Mouse (Mus musculus): ENCODE measurements around the gene Rinl. TPM values are rescaled to one million over a fixed set of nuclear protein-coding genes. Genes with fewer than 3 reads are reported as not detected.

Rinl gene
- polyA plus RNA-seq, 1 experiment from 2014 or later: 1.9 TPM

DNA sequence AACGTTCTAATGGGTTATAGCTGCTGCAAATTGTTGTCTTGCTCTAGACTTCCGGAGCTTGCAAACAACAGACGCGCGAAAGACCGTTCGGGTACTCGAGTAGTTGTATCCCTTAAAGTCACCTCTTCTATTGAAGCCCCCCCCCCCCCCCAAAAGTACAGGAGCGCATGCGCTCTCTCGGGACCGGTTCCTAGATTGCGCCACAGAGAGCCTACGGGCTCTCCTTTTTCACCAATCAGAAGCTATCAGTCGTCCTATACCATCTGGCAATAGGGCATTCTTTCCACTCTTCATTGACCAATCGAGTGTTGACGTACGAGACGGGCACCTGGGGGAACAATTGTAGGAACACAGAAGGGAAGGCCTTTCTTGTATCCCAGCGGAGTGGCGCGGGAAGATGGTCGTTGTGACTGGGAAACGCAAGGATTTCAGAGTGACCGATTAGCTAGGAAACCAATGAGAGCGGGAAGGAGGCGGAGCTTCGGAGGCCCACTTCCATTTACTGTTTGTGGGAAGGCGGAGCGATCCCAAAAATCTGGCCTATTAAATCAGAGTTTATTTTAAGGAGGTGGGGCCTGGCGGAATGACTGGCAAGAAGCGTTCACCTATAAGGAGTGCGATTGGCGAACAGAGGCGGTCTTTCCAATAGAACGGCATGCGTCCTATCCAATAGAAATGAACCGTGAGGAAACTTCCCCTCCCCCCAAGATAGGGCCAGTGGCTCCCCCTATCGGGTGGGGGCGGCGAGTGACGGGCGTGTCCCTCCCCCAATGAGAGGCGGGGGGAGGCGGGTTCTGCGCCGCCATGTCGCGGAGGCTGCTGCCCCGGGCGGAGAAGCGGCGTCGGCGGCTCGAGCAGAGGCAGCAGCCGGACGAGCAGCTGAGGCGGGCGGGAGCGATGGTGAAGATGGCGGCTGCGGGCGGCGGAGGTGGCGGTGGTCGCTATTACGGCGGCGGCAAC lies 21.6 kb downstream of the Rinl start:
- ATAC-seq (ENCODE audit: low FRiP score): peak; percentile 90
- Histone ChIP-seq H3K9me3 (ENCODE audit: control insufficient read depth, low read length) (no peaks in the 10 kb centered on the region), H3K9ac (ENCODE audit: low read length) (peak overlapping the region; percentile 95), H3K4me3 (ENCODE audit: low read depth, low read length) (peak overlapping the region; percentile 87), H3K36me3 (ENCODE audit: control insufficient read depth, insufficient read depth, low read length) (peaks cover 26% of the 10 kb centered on the region), H3K4me2 (peak overlapping the region; percentile 97), H3K27me3 (ENCODE audit: control insufficient read depth, insufficient read depth, low read length) (no peaks in the 10 kb centered on the region), H3K4me1 (ENCODE audit: control insufficient read depth, insufficient read depth, low read length) (peaks cover 22% of the 10 kb centered on the region), H3K27ac (ENCODE audit: low read depth, low read length) (peak overlapping the region; percentile 99)
- under 1% methylated on average over 67 of the region's 70 CpGs for WGBS
- DNase-seq (ENCODE audit: low spot score, missing footprints): peak; percentile 100

- Histone ChIP-seq H3K27me3 (ENCODE audit: control insufficient read depth, insufficient read depth, low read length) (no peaks in the 10 kb centered on the region), H3K4me1 (ENCODE audit: control insufficient read depth, insufficient read depth, low read length) (peaks cover 27% of the 10 kb centered on the region), H3K9me3 (ENCODE audit: control insufficient read depth, low read length) (no peaks in the 10 kb centered on the region), H3K9ac (ENCODE audit: low read length) (peak overlapping the region; percentile 95), H3K4me3 (ENCODE audit: low read depth, low read length) (peak overlapping the region; percentile 87), H3K4me2 (peak overlapping the region; percentile 97), H3K27ac (ENCODE audit: low read depth, low read length) (peak overlapping the region; percentile 95), H3K36me3 (ENCODE audit: control insufficient read depth, insufficient read depth, low read length) (peaks cover 32% of the 10 kb centered on the region)
- DNase-seq (ENCODE audit: low spot score, missing footprints) (peak; percentile 99), ATAC-seq (ENCODE audit: low FRiP score) (peak; percentile 17)
- under 1% methylated on average over 40 of the region's 40 CpGs for WGBS
These were observed 22.5 kb downstream of the Rinl start for GRCm38 (mm10) chr7:28811228-28811627.

DNA sequence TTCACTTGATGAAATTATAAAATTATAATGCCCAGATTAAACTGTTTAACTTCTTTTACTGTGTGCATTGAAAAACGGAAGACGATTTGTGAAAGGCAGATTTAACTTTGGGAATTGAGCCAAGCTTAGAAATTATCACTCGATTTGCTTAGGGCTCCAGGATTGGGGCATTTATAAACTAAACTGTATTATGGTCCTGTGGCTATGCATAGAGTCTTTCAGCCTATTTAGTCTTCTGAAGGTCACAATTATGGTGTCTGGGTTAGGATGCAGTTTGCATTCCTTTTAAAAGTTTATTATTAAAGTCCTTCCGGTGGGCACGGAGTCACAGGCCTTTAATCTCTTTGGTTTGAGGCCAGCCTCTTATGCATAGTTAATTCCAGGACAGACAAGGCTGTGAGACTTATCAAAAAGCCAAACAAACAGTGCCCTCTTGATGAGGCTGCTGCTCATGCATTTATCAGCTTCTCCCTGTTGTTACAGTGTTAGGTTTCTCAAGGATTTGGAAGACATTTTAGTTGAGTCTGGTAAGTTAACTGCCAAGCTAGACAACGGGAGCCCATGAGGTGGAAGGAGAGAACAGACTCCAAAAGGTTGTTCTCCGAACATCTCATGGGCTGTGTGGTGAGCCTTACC lies 23.0 kb downstream of the Rinl start:
- 16% methylated on average over 7 of the region's 7 CpGs for WGBS

GRCm38 (mm10) chr7:28812436-28812835 lies 23.7 kb downstream of the Rinl start:
- H3K4me2 ChIP-seq: peak overlapping the region; percentile 97
- H3K9me3 ChIP-seq (ENCODE audit: control insufficient read depth, low read length): no peaks in the 10 kb centered on the region
- peak; percentile 87 for DNase-seq (ENCODE audit: low spot score, missing footprints)
- ATAC-seq (ENCODE audit: low FRiP score): no peak
- H3K4me3 ChIP-seq (ENCODE audit: low read depth, low read length): peak overlapping the region; percentile 87
- no peak overlapping the region for H3K27ac ChIP-seq (ENCODE audit: low read depth, low read length)
- peak overlapping the region; percentile 95 for H3K9ac ChIP-seq (ENCODE audit: low read length)
- H3K27me3 ChIP-seq (ENCODE audit: control insufficient read depth, insufficient read depth, low read length): no peaks in the 10 kb centered on the region
- 79% methylated on average over 4 of the region's 4 CpGs for WGBS
- peaks cover 30% of the 10 kb centered on the region for H3K4me1 ChIP-seq (ENCODE audit: control insufficient read depth, insufficient read depth, low read length)
- H3K36me3 ChIP-seq (ENCODE audit: control insufficient read depth, insufficient read depth, low read length): peaks cover 40% of the 10 kb centered on the region

More for the DNA sequence above, 23.0 kb downstream of the Rinl start:
- DNase-seq (ENCODE audit: low spot score, missing footprints) (peak; percentile 86), ATAC-seq (ENCODE audit: low FRiP score) (no peak)
- no peaks in the 10 kb centered on the region for H3K9me3 ChIP-seq (ENCODE audit: control insufficient read depth, low read length)
- peak overlapping the region; percentile 35; the same call in 1 of the 2 replicates for H3K27ac ChIP-seq (ENCODE audit: low read depth, low read length)
- H3K4me2 ChIP-seq: peak overlapping the region; percentile 97
- H3K9ac ChIP-seq (ENCODE audit: low read length): peak overlapping the region; percentile 95
- H3K4me1 ChIP-seq (ENCODE audit: control insufficient read depth, insufficient read depth, low read length): peaks cover 28% of the 10 kb centered on the region
- peak overlapping the region; percentile 87 for H3K4me3 ChIP-seq (ENCODE audit: low read depth, low read length)
- peaks cover 34% of the 10 kb centered on the region for H3K36me3 ChIP-seq (ENCODE audit: control insufficient read depth, insufficient read depth, low read length)
- H3K27me3 ChIP-seq (ENCODE audit: control insufficient read depth, insufficient read depth, low read length): no peaks in the 10 kb centered on the region

GRCm38 (mm10) chr7:28812949-28813348 lies 24.2 kb downstream of the Rinl start:
- peak; percentile 88 for DNase-seq (ENCODE audit: low spot score, missing footprints)
- Histone ChIP-seq H3K4me2 (peak overlapping the region; percentile 97), H3K9me3 (ENCODE audit: control insufficient read depth, low read length) (no peaks in the 10 kb centered on the region), H3K9ac (ENCODE audit: low read length) (peak overlapping the region; percentile 95; the same call in 1 of the 2 replicates), H3K4me1 (ENCODE audit: control insufficient read depth, insufficient read depth, low read length) (peaks cover 27% of the 10 kb centered on the region), H3K36me3 (ENCODE audit: control insufficient read depth, insufficient read depth, low read length) (peaks cover 46% of the 10 kb centered on the region), H3K27me3 (ENCODE audit: control insufficient read depth, insufficient read depth, low read length) (no peaks in the 10 kb centered on the region), H3K4me3 (ENCODE audit: low read depth, low read length) (peak overlapping the region; percentile 87), H3K27ac (ENCODE audit: low read depth, low read length) (no peak overlapping the region)
- WGBS: 88% methylated on average over 5 of the region's 5 CpGs
- ATAC-seq (ENCODE audit: low FRiP score): no peak

DNA sequence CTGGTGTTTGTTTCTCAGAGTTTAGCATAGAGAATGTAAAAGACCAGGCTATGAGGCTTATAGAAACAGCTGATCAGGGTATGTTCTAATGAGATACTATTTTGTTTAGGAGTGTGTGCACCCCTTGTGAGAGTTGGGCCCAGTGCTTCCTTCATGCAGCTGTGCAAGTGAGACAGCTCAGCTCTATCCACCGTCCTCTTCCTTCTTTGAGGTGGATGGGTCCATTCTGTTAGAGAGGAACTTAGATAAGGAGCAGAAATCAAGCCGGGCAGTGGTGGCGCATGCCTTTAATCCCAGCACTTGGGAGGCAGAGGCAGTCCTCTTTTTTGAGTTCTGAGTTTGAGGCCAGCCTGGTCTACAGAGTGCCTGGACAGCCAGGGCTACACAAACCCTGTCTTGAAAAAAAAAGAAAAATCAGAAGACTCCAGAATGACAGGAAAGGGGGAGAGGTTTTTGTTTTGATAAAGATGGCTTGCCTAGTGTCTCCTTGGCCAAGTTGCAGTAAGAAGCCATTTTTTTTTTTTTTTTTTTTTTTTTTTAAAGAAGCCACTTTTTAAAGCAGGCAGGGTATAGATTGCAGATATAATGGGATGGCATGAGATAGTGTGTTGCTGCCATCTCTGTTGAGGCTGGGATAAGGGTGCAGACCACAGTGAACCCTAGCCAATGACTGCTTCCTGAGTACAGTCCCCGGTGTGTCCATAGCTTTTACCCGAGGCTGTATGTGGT lies 25.7 kb downstream of the Rinl start:
- ATAC-seq (ENCODE audit: low FRiP score) (no peak), DNase-seq (ENCODE audit: low spot score, missing footprints) (peak; percentile 84)
- no peaks in the 10 kb centered on the region for H3K27me3 ChIP-seq (ENCODE audit: control insufficient read depth, insufficient read depth, low read length)
- no peaks in the 10 kb centered on the region for H3K9me3 ChIP-seq (ENCODE audit: control insufficient read depth, low read length)
- no peak overlapping the region for H3K4me2 ChIP-seq
- H3K36me3 ChIP-seq (ENCODE audit: control insufficient read depth, insufficient read depth, low read length): peaks cover 53% of the 10 kb centered on the region
- peaks cover 31% of the 10 kb centered on the region for H3K4me1 ChIP-seq (ENCODE audit: control insufficient read depth, insufficient read depth, low read length)
- no peak overlapping the region for H3K9ac ChIP-seq (ENCODE audit: low read length)
- no peak overlapping the region for H3K4me3 ChIP-seq (ENCODE audit: low read depth, low read length)
- H3K27ac ChIP-seq (ENCODE audit: low read depth, low read length): no peak overlapping the region
- WGBS: 90% methylated on average over 5 of the region's 5 CpGs

DNA sequence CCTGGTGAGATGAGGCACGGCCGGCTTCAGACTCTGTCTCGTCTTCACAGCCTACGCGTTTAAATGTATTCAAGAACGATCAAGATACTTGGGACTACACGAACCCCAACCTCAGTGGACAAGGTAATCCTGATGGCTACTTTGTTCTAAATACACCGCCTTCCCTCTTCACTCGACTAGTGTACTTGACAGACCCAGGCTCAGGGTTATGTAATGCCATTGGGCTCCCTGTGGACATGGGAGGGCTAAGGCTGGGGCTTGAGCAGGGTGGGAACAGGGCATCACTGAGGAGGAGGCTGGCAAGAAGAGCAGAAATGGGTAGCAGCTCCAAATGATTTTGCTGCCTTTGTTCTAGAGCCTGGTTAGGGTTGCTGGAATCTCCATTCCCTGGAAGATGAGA lies 26.5 kb downstream of the Rinl start:
- Histone ChIP-seq H3K36me3 (ENCODE audit: control insufficient read depth, insufficient read depth, low read length) (peaks cover 61% of the 10 kb centered on the region), H3K9ac (ENCODE audit: low read length) (no peak overlapping the region), H3K4me1 (ENCODE audit: control insufficient read depth, insufficient read depth, low read length) (peaks cover 38% of the 10 kb centered on the region), H3K27ac (ENCODE audit: low read depth, low read length) (no peak overlapping the region), H3K4me2 (no peak overlapping the region), H3K9me3 (ENCODE audit: control insufficient read depth, low read length) (no peaks in the 10 kb centered on the region), H3K4me3 (ENCODE audit: low read depth, low read length) (no peak overlapping the region), H3K27me3 (ENCODE audit: control insufficient read depth, insufficient read depth, low read length) (no peaks in the 10 kb centered on the region)
- WGBS: 89% methylated on average over 9 of the region's 9 CpGs
- DNase-seq (ENCODE audit: low spot score, missing footprints) (peak; percentile 85), ATAC-seq (ENCODE audit: low FRiP score) (no peak)

- Histone ChIP-seq H3K4me2 (no peak overlapping the region), H3K4me1 (ENCODE audit: control insufficient read depth, insufficient read depth, low read length) (peaks cover 46% of the 10 kb centered on the region), H3K36me3 (ENCODE audit: control insufficient read depth, insufficient read depth, low read length) (peaks cover 71% of the 10 kb centered on the region), H3K9ac (ENCODE audit: low read length) (no peak overlapping the region), H3K4me3 (ENCODE audit: low read depth, low read length) (no peak overlapping the region), H3K27ac (ENCODE audit: low read depth, low read length) (no peak overlapping the region), H3K27me3 (ENCODE audit: control insufficient read depth, insufficient read depth, low read length) (no peaks in the 10 kb centered on the region), H3K9me3 (ENCODE audit: control insufficient read depth, low read length) (no peaks in the 10 kb centered on the region)
- no peak for DNase-seq (ENCODE audit: low spot score, missing footprints)
- 87% methylated on average over 9 of the region's 9 CpGs for WGBS
- ATAC-seq (ENCODE audit: low FRiP score): no peak
These were observed 27.4 kb downstream of the Rinl start for GRCm38 (mm10) chr7:28816201-28816600.

Measured in midbrain, embryonic 11.5 days (tissue).